Mouse (Mus musculus) heart, adult 2 months (tissue): ENCODE measurements around the gene Gtf2h4.

ENCODE experiments used
- CTCF ChIP-seq: fragments of 200-600 bp; IDR thresholded peaks from 2 replicates; pipeline ENCODE4 v1.8.1; 2022; ENCODE audit warnings: antibody characterized with exemption, mild to moderate bottlenecking, moderate library complexity
- POLR2A ChIP-seq: fragments of 200-500 bp; IDR thresholded peaks from 2 replicates; pipeline ENCODE4 v1.6.1; 2011; ENCODE audit warnings: mild to moderate bottlenecking, low read depth, low read length, control low read depth; ENCODE audit not compliant: insufficient read depth

DNA sequence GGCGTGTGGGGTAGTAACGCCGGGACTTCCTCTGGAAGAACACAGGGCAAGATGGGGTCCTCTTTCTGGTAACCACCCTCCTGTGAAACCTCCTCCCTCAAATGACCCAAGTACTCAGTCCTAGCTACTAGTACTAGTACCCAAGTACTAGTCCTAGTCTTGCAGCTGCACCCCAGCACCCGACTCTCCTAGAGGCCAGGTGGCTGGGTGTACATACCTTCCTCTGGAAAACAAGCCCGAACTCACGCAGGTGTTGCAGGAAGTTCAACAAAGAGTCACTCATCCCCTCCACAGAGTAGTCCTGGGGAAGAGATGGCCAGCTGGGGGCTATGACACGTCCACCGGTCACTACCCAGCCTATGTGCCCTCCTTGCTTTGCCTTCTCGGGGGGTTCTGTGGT is 3.8 kb downstream of the Gtf2h4 start:
- TF ChIP-seq CTCF (no peak), POLR2A (no peak)
